Mouse (Mus musculus) thymus, adult 18-20 months (tissue): ENCODE results near the gene Nup210.
"Not testable (repeated sequence)": the region's sequence is repeated elsewhere in the genome, so short reads cannot be mapped to it uniquely, and the experiment has no call there.

Experiments used
- DNase-seq, 2 experiments: peaks; one replicate each; pipeline ENCODE4 v3.0.0; 2022; ENCODE audit warnings: mixed read lengths in 2 of 2

Nup210 gene

GRCm38 (mm10) chr6:91103421-91103820 lies 13.2 kb downstream of the Nup210 start:
- DNase-seq = not testable (repeated sequence)

DNA sequence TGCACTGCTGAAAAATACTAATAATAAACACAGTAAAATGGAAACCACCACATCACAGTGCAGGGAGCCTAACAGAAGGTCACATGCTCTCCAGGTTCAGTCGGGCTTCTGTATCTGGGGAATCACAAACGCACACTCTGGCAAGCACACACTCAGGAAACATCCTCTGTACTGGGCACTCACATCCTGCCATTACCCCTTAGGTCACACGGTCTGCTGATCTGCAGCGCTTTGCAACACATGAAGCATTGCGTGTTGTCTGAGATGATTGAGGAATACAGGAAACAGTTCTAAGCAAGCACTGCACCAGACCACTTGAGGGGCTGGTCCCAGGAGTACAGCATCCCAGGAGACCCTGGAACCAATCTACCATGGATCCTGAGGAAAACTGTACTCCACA lies 16.0 kb downstream of the Nup210 start:
- DNase-seq = no peak

- DNase-seq = no peak
Measured at GRCm38 (mm10) chr6:91097879-91098278, 18.8 kb downstream of the Nup210 start.

DNA sequence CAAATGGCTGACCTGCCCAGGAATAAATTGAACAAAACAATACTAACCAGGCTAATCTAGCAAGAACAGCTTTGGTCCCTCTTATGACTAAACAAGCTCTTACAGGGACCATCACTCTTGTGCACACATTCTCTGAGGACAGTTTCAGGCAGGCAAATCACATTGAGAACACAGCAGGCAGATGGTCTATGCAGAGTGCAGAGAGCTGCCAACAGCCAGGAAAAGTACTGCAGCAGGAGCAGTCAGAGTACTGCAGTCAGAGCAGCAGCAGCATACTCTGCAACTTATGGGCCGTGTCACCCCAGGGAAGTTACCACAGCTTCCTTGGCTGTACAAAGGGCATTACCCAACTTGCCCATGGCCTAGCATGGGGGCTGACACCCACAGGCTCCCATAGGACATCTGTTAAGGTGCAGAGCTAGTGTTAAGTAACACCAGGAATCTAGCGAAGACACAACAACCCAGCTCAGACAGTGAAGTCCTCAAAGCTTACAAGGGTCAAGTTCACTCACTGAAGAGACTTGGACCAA lies 21.5 kb downstream of the Nup210 start:
- no peak for DNase-seq

GRCm38 (mm10) chr6:91092216-91092899 lies 24.3 kb downstream of the Nup210 start:
- no peak for DNase-seq

GRCm38 (mm10) chr6:91085114-91085892 lies 31.3 kb downstream of the Nup210 start:
- DNase-seq = no peak

DNA sequence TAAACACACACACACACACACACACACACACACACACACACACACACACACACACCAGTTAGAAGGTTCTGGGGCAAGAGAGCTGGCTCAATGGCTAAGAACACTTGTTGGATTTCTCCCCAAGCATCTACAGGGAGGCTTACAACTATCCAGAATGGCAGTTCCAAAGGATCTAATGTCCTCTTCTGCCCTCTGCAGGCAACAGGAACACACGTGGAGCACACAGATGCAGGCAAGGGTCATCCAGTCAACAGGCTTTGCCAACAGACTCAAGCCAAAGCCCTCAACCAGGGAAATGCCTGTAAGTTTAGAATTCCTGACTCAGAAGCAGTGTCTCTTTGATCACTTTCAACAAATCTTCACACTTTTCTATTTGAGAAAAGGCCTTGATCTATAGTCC lies 36.6 kb downstream of the Nup210 start:
- no peak for DNase-seq

DNA sequence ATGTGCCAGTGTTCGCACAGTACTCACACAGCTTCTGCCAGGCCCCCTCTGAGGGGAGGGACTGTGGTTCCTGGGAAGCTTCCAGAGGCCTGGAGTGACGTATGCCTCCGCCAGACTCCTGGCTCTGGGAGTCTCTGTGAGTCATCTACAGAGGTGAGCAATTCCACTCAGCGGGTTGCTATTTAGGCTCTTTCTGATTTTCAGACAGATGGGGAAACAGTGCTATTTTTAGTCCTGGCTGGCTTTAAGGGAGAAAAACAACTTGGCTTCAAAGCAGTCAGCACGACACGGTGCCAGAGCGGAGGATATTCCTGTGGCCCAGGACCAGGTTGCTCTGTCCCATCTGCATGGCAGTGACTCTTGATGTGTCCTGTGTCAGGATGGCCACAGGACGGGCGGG lies 40.4 kb downstream of the Nup210 start:
- no peak for DNase-seq

DNA sequence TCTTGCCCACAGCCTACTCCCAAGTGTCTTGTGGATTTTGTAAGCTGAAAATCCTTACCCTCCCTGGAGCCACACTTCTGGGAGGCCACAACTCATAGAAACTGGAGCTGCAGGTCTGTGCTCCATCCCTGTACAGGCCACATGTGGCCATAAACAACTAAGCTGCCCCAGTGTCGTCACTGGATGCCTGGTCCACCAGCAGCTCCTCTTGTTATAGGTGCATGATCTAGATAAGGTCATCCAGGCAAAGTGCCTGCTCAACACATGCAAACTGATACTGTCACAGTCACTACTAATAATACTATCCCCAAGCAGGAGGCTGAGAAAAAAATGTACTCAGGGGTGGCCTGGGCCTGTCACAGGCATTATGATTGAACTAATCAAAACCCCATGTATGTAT lies 48.1 kb downstream of the Nup210 start:
- DNase-seq = no peak

GRCm38 (mm10) chr6:91067048-91067447 lies 49.6 kb downstream of the Nup210 start:
- DNase-seq = no peak

- no peak for DNase-seq
Measured at GRCm38 (mm10) chr6:91061296-91061695, 55.3 kb downstream of the Nup210 start.

- peak; percentile 11 to 31 for DNase-seq
Measured at GRCm38 (mm10) chr6:91059711-91060110, 56.9 kb downstream of the Nup210 start.

DNA sequence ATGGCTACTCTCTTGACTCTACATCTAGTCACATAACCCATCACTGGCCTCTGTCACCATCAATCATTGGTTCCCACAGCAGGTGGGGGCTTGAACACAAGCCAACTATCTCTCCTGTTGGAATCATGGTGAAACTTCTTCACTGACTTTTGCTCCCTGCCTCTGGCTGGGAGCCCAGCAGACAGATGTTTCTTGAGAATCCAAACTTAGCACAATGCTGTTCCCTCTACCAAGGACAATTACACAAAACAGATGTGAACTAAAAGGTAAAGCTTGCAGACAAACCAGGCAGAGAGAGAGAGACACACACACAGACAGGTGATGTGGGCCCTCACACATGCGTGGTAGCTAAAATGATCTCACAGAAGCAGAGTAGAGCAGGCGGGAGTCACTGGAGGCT lies 58.6 kb downstream of the Nup210 start:
- no peak for DNase-seq

GRCm38 (mm10) chr6:91056348-91056747 lies 60.3 kb downstream of the Nup210 start:
- no peak for DNase-seq

GRCm38 (mm10) chr6:91052572-91052971 lies 64.1 kb downstream of the Nup210 start:
- no peak for DNase-seq

- DNase-seq = no peak
Measured at GRCm38 (mm10) chr6:91048019-91048418, 68.6 kb downstream of the Nup210 start.

DNA sequence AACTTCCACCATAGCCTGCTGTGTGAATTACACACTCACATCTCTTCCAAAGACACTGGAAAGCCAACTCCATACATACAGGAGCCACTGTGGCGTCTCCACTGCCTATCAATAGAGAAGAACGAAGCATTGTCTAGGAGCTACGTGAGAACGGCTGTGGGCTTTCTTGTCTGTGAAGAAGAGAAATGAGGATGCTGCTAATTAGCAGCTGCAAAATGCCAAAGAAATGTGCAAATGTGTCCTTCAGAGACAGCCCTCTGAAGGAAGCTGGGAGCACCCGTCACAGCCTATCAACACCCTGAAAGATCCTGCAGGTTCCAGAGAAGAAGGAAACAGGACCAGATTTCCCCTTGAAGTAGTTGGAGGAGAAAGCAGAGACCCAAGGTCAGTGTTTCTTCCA lies 69.2 kb downstream of the Nup210 start:
- no peak for DNase-seq

- no peak for DNase-seq
Measured at GRCm38 (mm10) chr6:91046184-91046583, 70.4 kb downstream of the Nup210 start.

- DNase-seq = no peak
Measured at GRCm38 (mm10) chr6:91044628-91045331, 71.8 kb downstream of the Nup210 start.

- DNase-seq = no peak
Measured at GRCm38 (mm10) chr6:91041287-91041686, 75.3 kb downstream of the Nup210 start.

GRCm38 (mm10) chr6:91028256-91028655 lies 88.4 kb downstream of the Nup210 start:
- no peak for DNase-seq

- DNase-seq = no peak
Measured at GRCm38 (mm10) chr6:91020810-91021209, 95.8 kb downstream of the Nup210 start.

- no peak for DNase-seq
Measured at GRCm38 (mm10) chr6:91016600-91017230, 99.9 kb downstream of the Nup210 start.
